Mouse (Mus musculus): ENCODE measurements around the gene Nav3.
"Not testable (repeated sequence)": the region's sequence is repeated elsewhere in the genome, so short reads cannot be mapped to it uniquely, and the experiment has no call there.

Nav3 gene

GRCm38 (mm10) chr10:110455838-110456493 lies at the start of gene Nav3:
TSS of gene Nav3 (minus strand) at chr10:110456204.
- no peak for DNase-seq

- DNase-seq = no peak
Measured at GRCm38 (mm10) chr10:110485306-110485705, 29.3 kb upstream of the Nav3 start.

- DNase-seq = no peak
Measured at GRCm38 (mm10) chr10:110484822-110485221, 28.8 kb upstream of the Nav3 start.

GRCm38 (mm10) chr10:110479189-110479588 lies 23.2 kb upstream of the Nav3 start:
- DNase-seq = no peak

GRCm38 (mm10) chr10:110477689-110478314 lies 21.8 kb upstream of the Nav3 start:
- DNase-seq = no peak

- DNase-seq = no peak
Measured at GRCm38 (mm10) chr10:110474107-110474506, 18.1 kb upstream of the Nav3 start.

- DNase-seq = no peak
Measured at GRCm38 (mm10) chr10:110469445-110469844, 13.4 kb upstream of the Nav3 start.

- DNase-seq = no peak
Measured at GRCm38 (mm10) chr10:110455063-110455837, 754 bp downstream of the Nav3 start.

GRCm38 (mm10) chr10:110453566-110453965 lies 2.4 kb downstream of the Nav3 start:
- no peak for DNase-seq

GRCm38 (mm10) chr10:110440396-110440795 lies 15.6 kb downstream of the Nav3 start:
- no peak for DNase-seq

- DNase-seq = no peak
Measured at GRCm38 (mm10) chr10:110431078-110431477, 24.9 kb downstream of the Nav3 start.

- no peak for DNase-seq
Measured at GRCm38 (mm10) chr10:110429578-110429977, 26.4 kb downstream of the Nav3 start.

GRCm38 (mm10) chr10:110429052-110429451 lies 27.0 kb downstream of the Nav3 start:
- DNase-seq = no peak

GRCm38 (mm10) chr10:110421533-110421932 lies 34.5 kb downstream of the Nav3 start:
- DNase-seq = no peak

- no peak for DNase-seq
Measured at GRCm38 (mm10) chr10:110417003-110417402, 39.0 kb downstream of the Nav3 start.

- DNase-seq = no peak
Measured at GRCm38 (mm10) chr10:110415624-110416023, 40.4 kb downstream of the Nav3 start.

- DNase-seq = no peak
Measured at GRCm38 (mm10) chr10:110413281-110413897, 42.6 kb downstream of the Nav3 start.

GRCm38 (mm10) chr10:110402950-110403349 lies 53.1 kb downstream of the Nav3 start:
- DNase-seq = no peak

GRCm38 (mm10) chr10:110400642-110401041 lies 55.4 kb downstream of the Nav3 start:
- no peak for DNase-seq

- DNase-seq = no peak
Measured at GRCm38 (mm10) chr10:110398643-110399042, 57.4 kb downstream of the Nav3 start.

- no peak for DNase-seq
Measured at GRCm38 (mm10) chr10:110386476-110387197, 69.4 kb downstream of the Nav3 start.

GRCm38 (mm10) chr10:110383506-110384229 lies 72.3 kb downstream of the Nav3 start:
- DNase-seq = not testable (repeated sequence)

Data from thymus, postnatal 36 days (tissue).